Mouse (Mus musculus): ENCODE measurements at regions not wholly inside any gene's neighbourhood (a gene's known extent, or its start where the extent isn't known, plus 50 kb on each side); places are given as distances from the start of the nearest gene placed in this dataset.

- ATAC-seq (ENCODE audit: low read depth) (no peak), DNase-seq (ENCODE audit: low spot score) (no peak)
- Histone ChIP-seq H3K36me3 (ENCODE audit: control insufficient read depth, insufficient read depth, low read length) (no peaks in the 10 kb centered on the region), H3K9ac (ENCODE audit: low read depth, low read length) (no peak overlapping the region), H3K4me1 (ENCODE audit: control insufficient read depth, insufficient read depth, low read length) (no peaks in the 10 kb centered on the region), H3K9me3 (ENCODE audit: control insufficient read depth, low read length) (no peaks in the 10 kb centered on the region), H3K27ac (replicated peaks; ENCODE audit: low read depth, low read length) (no peak overlapping the region), H3K27me3 (replicated peaks; ENCODE audit: control insufficient read depth, insufficient read depth, low read length) (no peaks in the 10 kb centered on the region), H3K4me3 (ENCODE audit: low read depth, low read length) (no peak overlapping the region), H3K4me2 (ENCODE audit: low read depth, low read length) (no peak overlapping the region)
- WGBS: 91% methylated on average over 2 of the region's 2 CpGs
Observed at GRCm38 (mm10) chr4:93225105-93225504, 110.2 kb downstream of the Tusc1 start.

GRCm38 (mm10) chr4:93220747-93221146 is 114.6 kb downstream of the Tusc1 start:
- ATAC-seq (ENCODE audit: low read depth): peak; percentile 67; the same call in 1 of the 2 replicates
- DNase-seq (ENCODE audit: low spot score): peak; percentile 33

GRCm38 (mm10) chr4:93208399-93208798 is 126.9 kb downstream of the Tusc1 start:
- Histone ChIP-seq H3K4me2 (ENCODE audit: low read depth, low read length) (no peak overlapping the region), H3K4me3 (ENCODE audit: low read depth, low read length) (no peak overlapping the region), H3K9ac (ENCODE audit: low read depth, low read length) (no peak overlapping the region), H3K4me1 (ENCODE audit: control insufficient read depth, insufficient read depth, low read length) (no peaks in the 10 kb centered on the region), H3K36me3 (ENCODE audit: control insufficient read depth, insufficient read depth, low read length) (no peaks in the 10 kb centered on the region), H3K27ac (replicated peaks; ENCODE audit: low read depth, low read length) (no peak overlapping the region), H3K27me3 (replicated peaks; ENCODE audit: control insufficient read depth, insufficient read depth, low read length) (no peaks in the 10 kb centered on the region), H3K9me3 (ENCODE audit: control insufficient read depth, low read length) (no peaks in the 10 kb centered on the region)
- DNase-seq (ENCODE audit: low spot score) (peak; percentile 8), ATAC-seq (ENCODE audit: low read depth) (no peak)
- 58% methylated on average over 2 of the region's 2 CpGs for whole genome bisulfite sequencing

More at GRCm38 (mm10) chr4:93220747-93221146, 114.6 kb downstream of the Tusc1 start:
- H3K9ac ChIP-seq (ENCODE audit: low read depth, low read length): no peak overlapping the region
- WGBS: 59% methylated on average over 4 of the region's 4 CpGs
- no peak overlapping the region for H3K4me3 ChIP-seq (ENCODE audit: low read depth, low read length)
- H3K36me3 ChIP-seq (ENCODE audit: control insufficient read depth, insufficient read depth, low read length): no peaks in the 10 kb centered on the region
- H3K9me3 ChIP-seq (ENCODE audit: control insufficient read depth, low read length): no peaks in the 10 kb centered on the region
- no peak overlapping the region for H3K27ac ChIP-seq (replicated peaks; ENCODE audit: low read depth, low read length)
- H3K27me3 ChIP-seq (replicated peaks; ENCODE audit: control insufficient read depth, insufficient read depth, low read length): no peaks in the 10 kb centered on the region
- H3K4me2 ChIP-seq (ENCODE audit: low read depth, low read length): no peak overlapping the region
- no peaks in the 10 kb centered on the region for H3K4me1 ChIP-seq (ENCODE audit: control insufficient read depth, insufficient read depth, low read length)

GRCm38 (mm10) chr4:93199811-93200210 is 135.5 kb downstream of the Tusc1 start:
- H3K4me3 ChIP-seq (ENCODE audit: low read depth, low read length): no peak overlapping the region
- H3K27ac ChIP-seq (replicated peaks; ENCODE audit: low read depth, low read length): no peak overlapping the region
- no peak overlapping the region for H3K4me2 ChIP-seq (ENCODE audit: low read depth, low read length)
- H3K27me3 ChIP-seq (replicated peaks; ENCODE audit: control insufficient read depth, insufficient read depth, low read length): no peaks in the 10 kb centered on the region
- 68% methylated on average over 2 of the region's 2 CpGs for WGBS
- ATAC-seq (ENCODE audit: low read depth) (no peak), DNase-seq (ENCODE audit: low spot score) (no peak)
- H3K36me3 ChIP-seq (ENCODE audit: control insufficient read depth, insufficient read depth, low read length): no peaks in the 10 kb centered on the region
- no peaks in the 10 kb centered on the region for H3K9me3 ChIP-seq (ENCODE audit: control insufficient read depth, low read length)
- no peak overlapping the region for H3K9ac ChIP-seq (ENCODE audit: low read depth, low read length)
- no peaks in the 10 kb centered on the region for H3K4me1 ChIP-seq (ENCODE audit: control insufficient read depth, insufficient read depth, low read length)

- Histone ChIP-seq H3K4me1 (ENCODE audit: control insufficient read depth, insufficient read depth, low read length) (no peaks in the 10 kb centered on the region), H3K4me3 (ENCODE audit: low read depth, low read length) (no peak overlapping the region), H3K9me3 (ENCODE audit: control insufficient read depth, low read length) (0 out of 2 replicates have a peak, but pooled peaks cover 4% of the 10 kb centered on the region), H3K27me3 (replicated peaks; ENCODE audit: control insufficient read depth, insufficient read depth, low read length) (no peaks in the 10 kb centered on the region), H3K4me2 (ENCODE audit: low read depth, low read length) (no peak overlapping the region), H3K9ac (ENCODE audit: low read depth, low read length) (no peak overlapping the region), H3K27ac (replicated peaks; ENCODE audit: low read depth, low read length) (no peak overlapping the region), H3K36me3 (ENCODE audit: control insufficient read depth, insufficient read depth, low read length) (no peaks in the 10 kb centered on the region)
- 48% methylated on average over 3 of the region's 3 CpGs for WGBS
- ATAC-seq (ENCODE audit: low read depth) (no peak), DNase-seq (ENCODE audit: low spot score) (no peak)
Observed at GRCm38 (mm10) chr4:93184332-93184731, 151.0 kb downstream of the Tusc1 start.
